In genomic region chr8:111923383-111923804, GRCm38 (mm10) we compare ENCODE assay signal across 8 mouse cellular contexts. TPM values are rescaled to one million over a fixed set of nuclear protein-coding genes. Genes with fewer than 3 reads are reported as not detected.
A peak's percentile ranks its signal among the peaks of the same experiment; 100 is the strongest.
DNase-seq lines count a peak whose midpoint lies in the region; ATAC-seq and TF ChIP-seq lines count a peak whose summit lies in the region.

No protein-coding gene starts in this region.

- H3K36me3 ChIP-seq in midbrain, embryonic 10.5 days, result peaks cover 5% of the 10 kb centered on the region
- no peaks in the 10 kb centered on the region for H3K36me3 ChIP-seq in midbrain, embryonic 15.5 days (replicated peaks)
- H3K36me3 ChIP-seq in MEL (ENCODE audit: control insufficient read depth in 1 of 2, insufficient read depth in 2 of 2, low read length in 2 of 2), result peaks cover 0 to 15% of the 10 kb centered on the region in 2 experiments; a peak in 2 of 4 replicates
- no peaks in the 10 kb centered on the region for H3K36me3 ChIP-seq in kidney, postnatal 0 days (ENCODE audit: insufficient read depth, low read length)

- no peaks in the 10 kb centered on the region for H3K9me3 ChIP-seq in midbrain, embryonic 10.5 days (replicated peaks)
- no peaks in the 10 kb centered on the region for H3K9me3 ChIP-seq in midbrain, embryonic 15.5 days
- no peaks in the 10 kb centered on the region for H3K9me3 ChIP-seq in MEL (replicated peaks; ENCODE audit: insufficient read depth, low read length)
- no peaks in the 10 kb centered on the region for H3K9me3 ChIP-seq in kidney, postnatal 0 days (replicated peaks; ENCODE audit: low read length)

- DNase-seq in midbrain, embryonic 10.5 days (ENCODE audit: low spot score), result peak; percentile 38
- DNase-seq in MEL (ENCODE audit: low read depth, low spot score), result peak; percentile 94
- peak; percentile 84 to 87 for DNase-seq in cerebellum, adult 18-20 months
- DNase-seq in heart, adult 8-10 months (ENCODE audit: low spot score), result peak; percentile 63
- DNase-seq in kidney, postnatal 0 days (ENCODE audit: low spot score), result peak; percentile 78
- peak; percentile 77 for DNase-seq in lung, postnatal 36 days
- DNase-seq in thymus, postnatal 0 days (ENCODE audit: low spot score), result peak; percentile 67

- no peaks in the 10 kb centered on the region for H3K4me1 ChIP-seq in midbrain, embryonic 10.5 days
- H3K4me1 ChIP-seq in midbrain, embryonic 15.5 days, result no peaks in the 10 kb centered on the region
- peaks cover 5 to 25% of the 10 kb centered on the region in 2 experiments; a peak in 3 of 4 replicates for H3K4me1 ChIP-seq in MEL (ENCODE audit: control insufficient read depth in 1 of 2, insufficient read depth in 2 of 2, low read length in 2 of 2)
- H3K4me1 ChIP-seq in kidney, postnatal 0 days (replicated peaks; ENCODE audit: insufficient read depth, low read length), result no peaks in the 10 kb centered on the region

- no peak overlapping the region for H3K4me2 ChIP-seq in midbrain, embryonic 15.5 days
- H3K4me2 ChIP-seq in kidney, postnatal 0 days (ENCODE audit: low read length), result no peak overlapping the region

- peak in 1 of 2 experiments; percentile 12; a peak in 1 of 4 replicates for TF ChIP-seq EP300 in MEL (IDR thresholded peaks at IDR 0.05; ENCODE audit: low read depth in 1 of 2, low read length in 2 of 2)

- ATAC-seq in midbrain, embryonic 15.5 days (replicated peaks), result no peak
- 0 out of 2 replicates have a peak, but pooled peaks have one; percentile 43 for ATAC-seq in kidney, postnatal 0 days (replicated peaks; ENCODE audit: low FRiP score, low read depth)

- no peaks in the 10 kb centered on the region for H3K27me3 ChIP-seq in midbrain, embryonic 10.5 days (ENCODE audit: low read depth, poor library complexity, severe bottlenecking)
- H3K27me3 ChIP-seq in midbrain, embryonic 15.5 days (replicated peaks), result no peaks in the 10 kb centered on the region
- no peaks in the 10 kb centered on the region for H3K27me3 ChIP-seq in MEL (ENCODE audit: control insufficient read depth in 1 of 2, insufficient read depth in 2 of 2, low read length in 2 of 2)
- no peaks in the 10 kb centered on the region for H3K27me3 ChIP-seq in kidney, postnatal 0 days (ENCODE audit: insufficient read depth, low read length)

- peak; percentile 77 to 96 (median 93) for TF ChIP-seq CTCF in MEL (IDR thresholded peaks at IDR 0.05 in 2 of 3, conservative IDR thresholded peaks at IDR 0.05 in 1 of 3; ENCODE audit: control insufficient read depth in 1 of 3, insufficient read depth in 1 of 3, low read depth in 2 of 3, low read length in 3 of 3, poor library complexity in 1 of 3, severe bottlenecking in 1 of 3)
- TF ChIP-seq CTCF in kidney, postnatal 0 days (IDR thresholded peaks at IDR 0.05; ENCODE audit: low read depth), result peak; percentile 72

- no peaks in the 10 kb centered on the region for H3K79me2 ChIP-seq in MEL (ENCODE audit: control insufficient read depth, insufficient read depth, low read length, poor library complexity)

- H3K27ac ChIP-seq in midbrain, embryonic 10.5 days (replicated peaks), result no peak overlapping the region
- H3K27ac ChIP-seq in midbrain, embryonic 15.5 days, result no peak overlapping the region
- peak overlapping the region; percentile 31 for H3K27ac ChIP-seq in MEL (ENCODE audit: control insufficient read depth, low read depth, low read length)
- H3K27ac ChIP-seq in kidney, postnatal 0 days, result no peak overlapping the region

- 36% methylated on average over 10 of the region's 10 CpGs for WGBS in midbrain, embryonic 10.5 days
- 33% methylated on average over 10 of the region's 10 CpGs for WGBS in midbrain, embryonic 15.5 days
- WGBS in kidney, postnatal 0 days, result 23% methylated on average over 10 of the region's 10 CpGs

- no peak overlapping the region for H3K9ac ChIP-seq in midbrain, embryonic 15.5 days
- H3K9ac ChIP-seq in MEL (ENCODE audit: control insufficient read depth, low read depth, low read length, poor library complexity, severe bottlenecking), result peak overlapping the region; percentile 71
- H3K9ac ChIP-seq in kidney, postnatal 0 days (ENCODE audit: low read depth, low read length), result no peak overlapping the region

- peak; percentile 73 for TF ChIP-seq RAD21 in MEL (IDR thresholded peaks at IDR 0.05; ENCODE audit: low read depth, low read length)

- no peak overlapping the region for H3K4me3 ChIP-seq in midbrain, embryonic 10.5 days
- no peak overlapping the region for H3K4me3 ChIP-seq in midbrain, embryonic 15.5 days
- H3K4me3 ChIP-seq in MEL (ENCODE audit: control insufficient read depth in 1 of 2, insufficient read depth in 1 of 2, low read depth in 2 of 2, low read length in 2 of 2), result peak overlapping the region; percentile 63 to 81
- no peak overlapping the region for H3K4me3 ChIP-seq in kidney, postnatal 0 days (replicated peaks; ENCODE audit: low read depth, low read length)

- peak in 1 of 2 experiments; percentile 64; a peak in 1 of 4 replicates for TF ChIP-seq POLR2A in MEL (IDR thresholded peaks at IDR 0.05; ENCODE audit: control insufficient read depth in 1 of 2, insufficient read depth in 1 of 2, low read depth in 1 of 2, low read length in 2 of 2, poor library complexity in 1 of 2)

TF ChIP-seq in MEL, 35 proteins besides CTCF, POLR2A, EP300 and RAD21 (continues in another document):
- TF ChIP-seq TBP (IDR thresholded peaks at IDR 0.05; ENCODE audit: low read depth, low read length) (peak; percentile 54; the same call in 1 of the 2 replicates), SIN3A (IDR thresholded peaks at IDR 0.05; ENCODE audit: low read length) (peak; percentile 79), MYC (IDR thresholded peaks at IDR 0.05; ENCODE audit: low read depth, low read length) (peak; percentile 89), TAL1 (IDR thresholded peaks at IDR 0.05; ENCODE audit: low read length) (no peak), KAT2A (conservative IDR thresholded peaks at IDR 0.05; ENCODE audit: low read depth, low read length) (no peak), GATA1 (IDR thresholded peaks at IDR 0.05; ENCODE audit: low read depth, low read length) (no peak), MXI1 (IDR thresholded peaks at IDR 0.05; ENCODE audit: low read depth, low read length) (peak; percentile 79), USF1 (IDR thresholded peaks at IDR 0.05; ENCODE audit: low read depth, low read length) (no peak; the same call in 1 of the 2 replicates), CHD2 (IDR thresholded peaks at IDR 0.05; ENCODE audit: low read length) (no peak), ZNF384 (IDR thresholded peaks at IDR 0.05; ENCODE audit: low read depth, low read length) (no peak), NELFE (IDR thresholded peaks at IDR 0.05; ENCODE audit: low read depth, low read length) (0 out of 2 replicates have a peak, but pooled peaks have one; percentile 40), ZKSCAN1 (IDR thresholded peaks at IDR 0.05; ENCODE audit: low read depth, low read length) (no peak), CHD1 (IDR thresholded peaks at IDR 0.05; ENCODE audit: low read depth, low read length) (no peak), NRF1 (IDR thresholded peaks at IDR 0.05; ENCODE audit: insufficient read depth, low read depth, low read length, poor library complexity, severe bottlenecking) (no peak), HCFC1 (IDR thresholded peaks at IDR 0.05; ENCODE audit: low read depth, low read length) (peak; percentile 74), ELF1 (IDR thresholded peaks at IDR 0.05; ENCODE audit: low read depth, low read length) (no peak)

RNA-seq across cellular contexts. Expression of gene Tmem231, which starts 10.3 kb away (rescaled TPM):
- 26.7 TPM in 2 replicates for polyA plus RNA-seq in midbrain, embryonic 10.5 days (2016; fragmentation: Nextera tagmentation; extraction: Ambion mirVana)
- 20.4 and 20.5 TPM in 2 replicates for polyA plus RNA-seq in midbrain, embryonic 15.5 days (2015; fragmentation: Nextera tagmentation; extraction: Ambion mirVana)
- 0.85 and 0.95 TPM in 2 replicates for total RNA-seq in MEL (2012; rRNA removed)
- 1 to 10 TPM in 1 of 2 experiments, not detected in 1; 2.5 TPM for polyA plus RNA-seq in MEL (2012; ENCODE audit: insufficient read depth in 1 of 2, insufficient read length in 2 of 2, low read depth in 1 of 2, low replicate concordance in 2 of 2, missing spikeins in 1 of 2)
- total RNA-seq in heart, adult 8-10 months (2022), result 1 to 10 TPM; 2.1 to 2.7 (median 2.4) TPM
- polyA plus RNA-seq in kidney, postnatal 0 days (2015; fragmentation: Nextera tagmentation; extraction: Ambion mirVana), result 17.3 and 17.7 TPM in 2 replicates
- polyA plus RNA-seq in thymus, postnatal 0 days (2015; fragmentation: Nextera tagmentation; extraction: Ambion mirVana), result 1.5 and 2.2 TPM in 2 replicates

RNA-seq across cellular contexts. Expression of gene Chst5, which starts 13.1 kb away (rescaled TPM):
- polyA plus RNA-seq in midbrain, embryonic 10.5 days (2016; fragmentation: Nextera tagmentation; extraction: Ambion mirVana), result 2.1 and 2.9 TPM in 2 replicates
- polyA plus RNA-seq in midbrain, embryonic 15.5 days (2015; fragmentation: Nextera tagmentation; extraction: Ambion mirVana), result 4.0 and 4.6 TPM in 2 replicates
- total RNA-seq in MEL (2012; rRNA removed), result not detected in 2 replicates
- not detected for polyA plus RNA-seq in MEL (2012; ENCODE audit: insufficient read depth in 1 of 2, insufficient read length in 2 of 2, low read depth in 1 of 2, low replicate concordance in 2 of 2, missing spikeins in 1 of 2)
- total RNA-seq in heart, adult 8-10 months (2022), result not detected
- polyA plus RNA-seq in kidney, postnatal 0 days (2015; fragmentation: Nextera tagmentation; extraction: Ambion mirVana), result 0.51 and 0.58 TPM in 2 replicates
- polyA plus RNA-seq in thymus, postnatal 0 days (2015; fragmentation: Nextera tagmentation; extraction: Ambion mirVana), result 0.09 and 0.27 TPM in 2 replicates

RNA-seq across cellular contexts. Expression of gene Gabarapl2, which starts 17.1 kb away (rescaled TPM):
- 235 and 259 TPM in 2 replicates for polyA plus RNA-seq in midbrain, embryonic 10.5 days (2016; fragmentation: Nextera tagmentation; extraction: Ambion mirVana)
- polyA plus RNA-seq in midbrain, embryonic 15.5 days (2015; fragmentation: Nextera tagmentation; extraction: Ambion mirVana), result 430 and 438 TPM in 2 replicates
- 18.4 and 21.6 TPM in 2 replicates for total RNA-seq in MEL (2012; rRNA removed)
- polyA plus RNA-seq in MEL (2012; ENCODE audit: insufficient read depth in 1 of 2, insufficient read length in 2 of 2, low read depth in 1 of 2, low replicate concordance in 2 of 2, missing spikeins in 1 of 2), result 10 to 100 TPM in 1 of 2 experiments, not detected in 1; 22.5 TPM
- 100 to 1,000 TPM; 121 to 131 (median 122) TPM for total RNA-seq in heart, adult 8-10 months (2022)
- polyA plus RNA-seq in kidney, postnatal 0 days (2015; fragmentation: Nextera tagmentation; extraction: Ambion mirVana), result 264 and 266 TPM in 2 replicates
- polyA plus RNA-seq in thymus, postnatal 0 days (2015; fragmentation: Nextera tagmentation; extraction: Ambion mirVana), result 278 and 281 TPM in 2 replicates

RNA-seq across cellular contexts. Expression of gene Tmem170, which starts 46.8 kb away (rescaled TPM):
- polyA plus RNA-seq in midbrain, embryonic 10.5 days (2016; fragmentation: Nextera tagmentation; extraction: Ambion mirVana), result 10.3 TPM in 2 replicates
- polyA plus RNA-seq in midbrain, embryonic 15.5 days (2015; fragmentation: Nextera tagmentation; extraction: Ambion mirVana), result 3.7 and 3.8 TPM in 2 replicates
- 2.8 and 2.9 TPM in 2 replicates for total RNA-seq in MEL (2012; rRNA removed)
- 1 to 10 TPM in 1 of 2 experiments, not detected in 1; 4.6 TPM for polyA plus RNA-seq in MEL (2012; ENCODE audit: insufficient read depth in 1 of 2, insufficient read length in 2 of 2, low read depth in 1 of 2, low replicate concordance in 2 of 2, missing spikeins in 1 of 2)
- 1 to 10 TPM; 2.5 to 3.6 (median 2.6) TPM for total RNA-seq in heart, adult 8-10 months (2022)
- 15.1 and 15.8 TPM in 2 replicates for polyA plus RNA-seq in kidney, postnatal 0 days (2015; fragmentation: Nextera tagmentation; extraction: Ambion mirVana)
- 5.2 and 6.1 TPM in 2 replicates for polyA plus RNA-seq in thymus, postnatal 0 days (2015; fragmentation: Nextera tagmentation; extraction: Ambion mirVana)

Comparison
In these comparisons a context has a peak if more than half of its experiments do, and no peak if none do; other contexts are left out.
1. DNase-seq: peak in every context shown above with its lines; median percentile 94 in MEL; 86 in cerebellum, adult 18-20 months; 78 in kidney, postnatal 0 days; 77 in lung, postnatal 36 days; 67 in thymus, postnatal 0 days; 63 in heart, adult 8-10 months; 38 in midbrain, embryonic 10.5 days.
2. H3K4me3 ChIP-seq: peak in MEL (2 of 2); none in midbrain, embryonic 10.5 days (single experiment), midbrain, embryonic 15.5 days (single experiment) and kidney, postnatal 0 days (single experiment).
3. RNA of gene Gabarapl2, which starts 17.1 kb away (polyA plus RNA-seq): 430 to 438 TPM in midbrain, embryonic 15.5 days, 278 to 281 TPM in thymus, postnatal 0 days, 264 to 266 TPM in kidney, postnatal 0 days and 235 to 259 TPM in midbrain, embryonic 10.5 days; 22.5 TPM in MEL; every median in the first group is over 10 times any median in the second.